Mouse (Mus musculus) CH12F3 (cell line): ENCODE results near the gene Tmem52.
"Not testable (repeated sequence)": the region's sequence is repeated elsewhere in the genome, so short reads cannot be mapped to it uniquely, and the experiment has no call there.

Source experiments
- in situ Hi-C: fragments of 300-500 bp; cut with MboI; formaldehyde crosslinking; loops from 2 replicates; pipeline ENCODE4 v1.14.3; 2020; ENCODE audit warnings: low sequenced_read_pairs

Gene Tmem52

DNA sequence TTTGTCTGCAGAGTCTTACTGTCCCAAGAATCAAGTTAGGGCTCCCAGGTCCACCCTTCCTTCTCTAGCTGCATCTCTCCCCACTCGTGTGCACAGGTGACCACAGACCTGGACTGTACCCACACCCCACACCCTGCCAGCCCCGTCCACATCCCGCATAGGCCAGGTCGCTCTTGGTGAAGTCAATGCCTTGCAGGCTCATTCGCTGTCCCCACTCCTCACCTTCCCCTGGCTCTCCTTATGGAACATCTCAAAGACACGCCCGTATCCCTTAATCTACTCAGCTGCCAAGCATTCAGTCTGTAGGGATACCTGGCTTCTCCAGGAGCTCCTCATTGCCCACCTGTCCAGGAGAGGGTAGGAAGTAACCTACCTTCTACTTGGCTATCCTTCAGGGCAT is 2.5 kb downstream of the Tmem52 start:
- in situ Hi-C loops: no loop called here

DNA sequence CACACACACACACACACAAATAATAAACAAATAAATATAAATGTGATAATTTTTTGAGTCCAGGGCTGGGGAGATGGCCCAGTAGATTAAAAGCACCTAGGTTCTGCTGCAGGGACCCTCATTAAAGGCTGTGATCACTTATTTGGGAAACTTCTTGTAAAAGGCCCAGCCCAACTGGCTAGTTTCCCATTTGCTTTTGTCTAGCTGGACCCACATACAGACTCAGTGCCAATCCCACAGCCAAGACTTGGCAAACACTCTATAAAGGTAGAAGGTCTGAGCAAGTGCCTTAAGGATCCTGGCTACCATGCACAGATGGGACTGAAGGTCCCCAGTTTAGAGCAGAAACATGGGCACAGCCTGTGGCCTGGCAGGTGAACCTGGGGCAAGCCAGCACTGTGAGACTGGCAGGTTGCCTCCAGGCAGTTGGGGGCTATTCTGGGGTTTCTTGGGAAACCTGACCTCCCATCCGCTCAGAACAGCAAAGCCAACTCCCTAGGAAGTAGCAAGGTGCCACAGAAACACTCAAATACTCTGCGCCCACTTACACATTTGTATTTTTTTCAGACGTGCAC is 3.9 kb downstream of the Tmem52 start:
- in situ Hi-C loops: no loop called here

DNA sequence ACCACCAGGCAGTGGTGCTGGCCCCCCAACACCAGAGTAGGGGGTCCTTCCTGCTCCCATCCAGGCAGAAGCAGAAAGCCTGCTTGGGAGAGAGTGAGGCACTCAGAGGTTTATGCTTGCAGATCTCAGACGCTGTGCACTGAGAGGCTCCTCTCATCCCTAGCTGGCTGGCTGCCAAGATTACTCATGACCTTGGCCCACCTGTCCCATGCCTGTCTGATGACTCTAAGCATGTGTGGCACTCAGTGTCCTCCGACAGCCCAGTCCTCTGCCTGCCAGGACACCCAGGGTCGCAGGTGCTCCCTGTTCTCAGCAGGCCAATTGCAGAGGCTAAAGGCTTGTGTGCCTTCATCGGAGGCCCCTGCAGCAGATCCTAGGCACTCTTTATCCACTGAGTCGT is 4.4 kb downstream of the Tmem52 start:
- in situ Hi-C loops: no loop called here

DNA sequence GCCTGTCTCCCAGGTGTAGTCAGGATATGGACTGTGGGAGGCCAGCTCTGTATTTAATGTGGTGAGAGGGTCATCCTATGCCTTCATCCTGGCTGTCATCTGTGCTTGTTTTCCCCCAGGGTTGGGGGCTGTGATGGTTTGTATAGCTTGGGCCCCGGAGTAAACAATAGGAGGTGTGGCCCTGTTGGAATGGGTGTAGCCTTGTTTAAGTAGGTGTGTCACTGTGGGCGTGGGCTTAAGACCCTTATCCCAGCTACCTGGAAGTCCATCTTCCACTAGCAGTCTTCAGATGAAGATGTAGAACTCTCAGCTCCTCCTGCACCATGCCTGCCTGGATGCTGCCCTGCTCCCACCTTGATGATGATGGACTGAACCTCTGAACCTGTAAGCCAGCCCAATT is 4.9 kb downstream of the Tmem52 start:
- in situ Hi-C loops: not testable (repeated sequence)

DNA sequence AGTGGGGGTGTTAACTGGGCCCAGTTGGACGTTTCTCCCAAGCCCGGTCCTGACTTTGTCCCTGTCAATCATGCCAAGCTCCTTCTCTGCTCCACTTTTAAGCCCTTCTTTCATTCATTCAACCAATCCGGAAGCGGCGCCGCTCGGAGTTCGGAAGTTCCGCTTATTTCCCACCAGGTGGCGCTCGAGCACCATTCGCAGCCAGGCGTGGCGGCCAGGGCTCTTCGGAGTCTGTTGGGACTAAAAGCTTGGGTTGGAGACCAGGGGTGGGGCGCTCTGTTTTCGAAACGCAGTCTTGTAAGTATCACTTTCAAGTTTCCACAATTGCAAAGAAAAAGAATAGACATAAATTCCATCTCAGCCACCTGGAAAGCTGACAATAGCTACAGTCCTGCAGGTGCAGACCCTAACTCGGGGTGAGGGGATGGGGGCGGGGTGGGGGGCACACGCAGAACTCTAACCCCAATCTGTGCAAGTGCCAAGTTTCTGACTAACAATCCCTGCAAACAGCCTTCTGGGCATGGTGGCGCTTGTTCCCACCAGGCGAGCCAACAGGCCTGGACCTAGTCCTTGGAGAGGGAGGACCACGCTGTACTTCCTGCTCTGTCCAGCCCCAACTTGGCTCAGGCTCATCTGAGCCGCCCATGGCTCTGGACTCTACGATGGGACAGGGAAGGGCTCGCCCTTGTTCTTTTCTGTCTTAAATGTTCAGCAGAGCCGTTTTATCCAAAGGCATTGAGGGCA is 12.6 kb downstream of the Tmem52 start:
- in situ Hi-C loops: loop anchor here (5.0 kb wide), 1 partner anchor 96 kb away; no protein-coding TSS in a partner anchor

DNA sequence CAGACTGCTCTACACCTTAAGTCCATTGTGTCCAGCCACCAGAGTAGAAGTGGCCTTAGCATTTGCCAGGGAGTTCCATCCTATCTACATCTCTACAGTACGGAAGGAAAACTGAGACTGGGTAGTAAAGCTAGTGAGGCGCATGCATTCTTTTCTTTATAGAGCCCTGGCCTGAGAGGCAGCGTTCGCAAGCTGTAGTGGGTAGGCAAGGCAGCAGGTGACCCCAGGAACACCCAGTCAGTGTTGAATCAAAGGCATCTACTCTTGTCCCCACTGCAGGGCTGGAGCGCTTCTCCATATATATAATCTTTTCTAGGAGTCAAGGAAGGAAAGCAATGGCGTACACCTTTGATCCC is 13.2 kb downstream of the Tmem52 start:
- in situ Hi-C loops: loop anchor here (5.0 kb wide), 1 partner anchor 95 kb away; no protein-coding TSS in a partner anchor

DNA sequence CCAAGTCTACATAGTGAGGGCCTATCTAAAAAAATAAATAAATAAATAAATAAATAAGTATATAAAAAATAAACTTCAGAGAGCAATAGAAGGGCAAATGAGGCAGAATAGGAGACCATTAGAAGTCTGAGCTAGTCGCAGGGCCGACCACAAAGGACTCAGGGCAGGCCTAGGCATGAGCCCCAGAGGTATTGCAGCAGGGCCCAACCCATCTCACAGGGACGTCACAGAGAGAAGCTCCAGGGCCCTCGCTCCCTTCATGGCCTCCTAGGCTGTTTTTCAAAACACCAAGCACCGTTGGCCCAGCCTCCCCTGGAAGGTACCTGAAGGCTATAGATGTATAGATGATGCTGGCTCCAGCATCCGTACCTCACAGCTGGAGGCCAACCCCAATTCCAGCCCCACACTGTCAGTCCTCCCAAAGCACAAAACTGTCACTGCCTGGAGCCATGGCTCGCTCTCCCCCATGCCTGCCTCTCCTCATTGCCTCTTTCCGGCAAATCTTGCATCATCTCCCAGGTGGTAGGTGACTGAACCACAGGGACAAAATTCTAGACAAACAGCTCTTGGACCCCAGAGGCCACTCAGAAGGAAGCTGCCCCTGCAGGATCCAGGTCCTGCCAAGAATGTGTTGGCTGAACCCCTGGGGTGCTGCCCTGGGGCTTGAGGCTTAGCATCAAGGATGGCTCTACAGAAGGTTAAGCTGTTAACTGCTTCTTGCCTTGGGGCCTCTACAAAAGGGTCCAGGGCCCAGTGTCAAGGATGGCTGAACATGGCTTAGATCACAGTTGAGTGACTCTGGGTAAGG is 14.0 kb downstream of the Tmem52 start:
- in situ Hi-C loops: loop anchor here (5.0 kb wide), 1 partner anchor 94 kb away; no protein-coding TSS in a partner anchor

DNA sequence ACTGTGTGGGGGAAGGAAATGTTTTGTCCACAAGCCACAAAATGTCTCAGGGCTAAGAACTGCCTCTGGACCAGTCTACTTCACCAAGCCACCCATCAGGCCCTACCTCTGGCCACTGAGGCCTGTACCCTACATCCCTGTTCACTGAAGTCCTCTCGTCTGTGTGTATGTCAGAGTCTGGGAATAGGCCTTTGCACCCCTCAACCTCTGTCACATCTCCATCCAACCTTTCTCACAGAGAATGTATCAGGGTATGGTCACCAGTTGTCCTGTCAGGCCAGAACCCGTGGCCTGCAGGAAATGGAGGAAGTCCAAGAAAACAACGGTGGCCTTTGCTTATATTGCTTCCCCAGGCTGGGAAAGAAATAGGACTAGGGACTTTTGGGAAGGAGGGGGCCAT is 16.6 kb downstream of the Tmem52 start:
- in situ Hi-C loops: no loop called here

DNA sequence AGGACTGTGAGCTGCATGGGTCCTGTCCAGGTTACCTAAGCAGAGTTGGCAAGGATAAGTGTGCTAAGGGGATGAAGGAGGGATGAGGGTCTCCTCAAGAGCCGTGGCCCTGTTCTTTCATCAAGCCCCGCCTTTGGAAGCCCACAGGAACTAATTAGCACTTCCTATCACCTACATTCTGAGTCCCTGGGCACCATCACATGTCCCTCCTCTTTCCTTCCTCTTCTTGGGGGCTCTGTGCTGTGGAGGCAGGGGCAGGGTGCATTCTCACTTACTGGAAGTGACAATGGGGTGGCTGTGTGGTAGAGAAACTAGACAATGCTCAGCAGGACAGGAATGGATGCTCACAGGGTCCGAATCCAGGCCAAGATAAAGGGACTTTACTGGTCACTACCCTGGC is 18.8 kb downstream of the Tmem52 start:
- in situ Hi-C loops: no loop called here

DNA sequence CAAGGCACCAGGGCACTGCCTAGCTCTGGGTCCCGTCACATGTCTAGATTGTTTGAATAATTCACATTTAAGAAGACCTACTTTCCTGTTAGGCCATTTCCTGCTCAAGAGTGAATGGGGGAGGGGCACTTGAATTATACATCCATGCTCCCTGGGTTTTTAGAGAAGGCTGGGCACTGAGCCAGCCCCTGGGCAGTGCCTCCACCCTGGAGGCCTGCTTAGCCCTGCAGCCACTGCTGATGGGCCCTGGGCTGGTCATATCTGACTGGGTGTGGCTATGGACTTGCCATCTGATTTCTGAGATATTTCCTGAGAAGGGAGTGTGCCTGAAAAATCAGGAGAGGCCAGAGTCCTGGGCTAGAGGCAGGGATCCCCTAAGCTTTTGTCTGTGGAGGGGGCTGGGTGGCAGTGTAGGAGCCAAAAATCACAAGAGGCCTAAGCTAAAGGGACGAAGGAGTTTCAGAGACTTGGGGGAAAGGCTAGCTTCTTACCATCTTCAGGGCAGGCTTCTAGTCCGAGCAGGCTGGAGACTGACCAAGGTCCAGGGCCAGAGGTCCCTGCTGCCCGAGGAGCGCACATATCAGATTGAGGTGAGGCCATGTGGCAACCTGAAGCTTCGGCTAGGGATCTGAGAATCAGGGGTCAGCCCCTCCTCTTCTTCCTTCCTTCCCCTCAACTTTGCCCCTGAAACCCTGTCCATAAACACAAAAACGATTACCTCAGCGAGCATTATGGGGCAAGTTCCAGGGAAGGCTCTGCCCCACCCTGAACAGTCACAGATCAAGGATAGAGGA is 19.5 kb downstream of the Tmem52 start:
- in situ Hi-C loops: no loop called here

DNA sequence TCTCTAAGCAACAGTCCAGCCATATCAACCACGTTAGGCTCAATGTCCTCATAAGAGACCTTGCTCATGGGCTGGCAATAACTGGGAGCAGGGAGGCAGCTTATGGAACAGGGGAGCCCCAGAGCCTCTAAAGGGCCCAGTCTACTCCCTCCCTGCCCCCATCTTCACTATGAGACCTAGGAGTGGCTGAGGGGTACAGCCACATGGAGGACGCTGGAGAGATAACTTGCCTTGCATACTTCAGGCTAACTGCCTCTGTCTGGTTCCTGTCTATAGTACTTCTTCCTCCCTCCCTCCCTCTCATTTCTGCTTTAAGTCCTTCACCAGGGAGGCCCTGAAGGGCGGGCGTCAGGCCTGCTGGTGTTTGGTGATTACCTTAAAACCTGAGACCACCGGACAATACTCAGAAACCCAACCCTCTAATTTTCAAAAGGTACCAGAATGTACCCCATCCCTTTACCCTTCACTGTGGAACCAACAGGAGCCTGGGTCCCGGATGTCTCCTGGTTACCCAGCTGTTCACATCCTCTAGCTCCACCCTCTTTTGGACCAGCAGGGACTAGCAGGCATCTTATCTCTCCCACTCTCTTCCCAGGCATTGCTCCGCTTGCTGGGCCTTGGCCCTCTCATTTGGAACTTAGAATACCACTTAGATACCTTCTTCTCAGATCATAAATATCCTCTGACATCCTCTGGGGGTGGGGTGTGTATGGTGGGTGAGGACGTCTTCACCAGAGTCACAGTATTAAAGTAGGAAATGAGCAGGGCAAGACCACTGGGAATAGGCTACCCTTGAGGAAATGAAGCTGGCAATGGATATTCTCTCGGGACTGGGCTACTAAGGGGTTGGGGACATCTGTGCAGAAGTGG is 20.4 kb downstream of the Tmem52 start:
- in situ Hi-C loops: no loop called here

DNA sequence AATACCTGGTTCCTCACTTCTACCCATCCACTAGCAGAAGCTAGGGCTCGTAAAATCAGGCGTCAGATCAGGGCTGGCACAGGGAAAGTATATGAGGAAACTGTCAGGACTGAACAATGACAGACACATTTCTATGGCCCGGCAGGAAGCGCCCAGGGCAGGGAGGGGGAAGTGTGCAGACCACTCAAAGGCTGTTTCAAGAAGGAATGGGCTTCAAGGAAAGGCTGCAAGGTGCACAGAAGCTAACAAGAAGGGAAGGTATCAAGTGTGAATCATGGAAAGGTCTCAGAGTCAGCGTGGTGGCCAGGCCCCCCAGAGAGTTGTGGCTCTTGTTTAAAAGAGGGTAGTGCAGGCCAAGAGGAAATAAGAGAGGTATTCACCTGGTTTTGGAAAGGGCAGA is 21.5 kb downstream of the Tmem52 start:
- in situ Hi-C loops: no loop called here

DNA sequence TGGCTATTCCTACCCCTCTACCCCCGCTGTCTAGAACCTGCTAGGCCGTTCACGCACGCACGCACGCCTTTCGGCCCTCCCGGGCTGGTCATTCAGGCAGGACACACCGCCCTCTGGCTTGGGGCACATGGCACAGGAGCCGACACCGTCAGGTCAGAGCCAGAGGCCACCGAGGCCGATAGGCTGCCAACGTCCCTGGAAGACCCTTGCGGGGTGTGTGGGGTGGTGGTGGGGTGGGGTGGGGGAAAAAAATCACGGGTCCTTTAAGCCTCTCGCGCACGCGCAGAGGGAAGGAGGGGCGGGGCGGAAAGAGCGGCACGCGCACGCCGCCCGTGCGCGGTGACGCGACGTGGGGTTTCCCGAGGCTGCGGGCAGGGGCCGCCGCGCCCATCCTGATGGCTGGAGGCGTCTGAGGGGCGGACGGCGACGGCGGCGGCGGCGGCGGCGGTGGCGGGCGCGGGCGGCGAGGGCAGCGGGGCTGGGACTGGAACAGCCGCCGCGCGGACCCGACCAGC is 22.1 kb downstream of the Tmem52 start, which contains the start of gene Gnb1:
Gene Gnb1, plus strand, starts transcription at position 372 of the 515 bp plus-strand sequence.
- in situ Hi-C loops: no loop called here

DNA sequence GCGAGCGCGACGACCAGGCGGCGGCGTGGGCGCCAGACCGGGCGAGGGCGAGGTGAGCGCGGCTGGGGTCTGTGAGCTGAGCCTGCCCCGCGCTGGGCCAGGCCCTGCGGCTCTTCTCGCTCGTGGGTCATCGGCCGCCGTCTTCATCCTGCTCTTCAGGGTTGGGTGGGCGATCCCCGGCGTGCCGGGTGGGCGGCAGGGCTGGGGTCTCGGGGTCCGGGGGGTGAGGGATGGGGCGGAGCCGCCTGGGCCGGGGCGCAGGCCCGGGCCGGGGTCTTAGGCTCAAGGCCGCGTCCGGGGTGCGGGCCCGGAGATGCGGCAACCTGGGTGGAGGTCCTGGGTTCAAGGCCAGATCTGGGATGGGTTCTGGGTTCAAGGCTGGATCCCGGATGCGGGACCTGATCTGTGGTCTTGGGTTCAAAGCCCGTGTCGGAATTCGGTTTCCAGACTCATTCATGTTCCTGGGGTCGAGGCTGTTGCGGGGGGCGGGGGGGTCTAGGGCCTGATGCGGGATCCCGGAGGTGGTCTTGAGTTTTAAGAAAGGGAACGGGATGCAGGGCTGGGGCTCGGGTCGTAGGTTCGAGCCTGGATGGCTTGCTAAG is 22.7 kb downstream of the Tmem52 start:
- in situ Hi-C loops: no loop called here

DNA sequence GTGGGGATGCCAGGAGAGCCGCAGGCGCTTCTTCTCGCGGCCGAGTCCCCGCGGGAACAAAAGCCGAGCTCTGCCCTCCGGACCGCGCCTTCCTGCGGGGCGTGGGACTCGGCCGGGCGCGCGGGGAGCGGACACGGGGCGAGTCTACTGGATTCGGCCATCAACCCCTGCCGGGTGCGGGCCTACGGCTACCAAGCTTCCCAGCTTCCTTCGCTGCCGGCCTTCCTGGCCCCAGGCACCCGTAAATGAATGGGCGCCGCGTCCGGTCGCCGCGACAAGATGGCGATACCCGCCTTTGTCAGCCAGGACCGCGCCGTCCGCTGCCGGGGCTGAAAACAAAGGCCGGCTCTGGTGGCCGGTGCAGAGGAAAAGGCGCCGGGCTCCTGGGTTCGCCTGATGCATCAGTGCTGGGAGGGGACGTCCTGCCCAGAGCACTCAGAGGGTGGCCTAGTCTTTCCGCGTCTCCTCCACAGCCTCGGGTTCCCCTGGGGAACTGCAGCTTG is 23.3 kb downstream of the Tmem52 start:
- in situ Hi-C loops: no loop called here

DNA sequence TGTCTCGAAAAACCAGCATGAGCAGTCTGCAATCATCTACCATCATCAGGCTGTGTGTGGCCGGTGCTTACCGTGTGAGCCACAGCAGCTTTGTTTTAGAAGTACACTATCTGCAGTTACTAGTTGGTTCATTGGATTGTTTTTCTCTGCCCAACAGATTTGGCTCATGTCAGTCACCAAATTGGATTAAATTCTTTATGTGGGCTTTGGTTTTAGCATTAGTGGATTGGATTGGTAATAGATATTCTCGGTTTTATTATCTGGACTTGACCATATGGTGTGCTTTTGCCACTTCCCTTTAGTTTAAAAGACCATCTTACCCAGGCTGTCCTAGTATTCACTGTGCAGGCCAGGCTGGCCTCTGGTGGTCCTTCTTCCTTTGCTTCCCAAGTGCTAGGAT is 26.0 kb downstream of the Tmem52 start:
- in situ Hi-C loops: no loop called here

DNA sequence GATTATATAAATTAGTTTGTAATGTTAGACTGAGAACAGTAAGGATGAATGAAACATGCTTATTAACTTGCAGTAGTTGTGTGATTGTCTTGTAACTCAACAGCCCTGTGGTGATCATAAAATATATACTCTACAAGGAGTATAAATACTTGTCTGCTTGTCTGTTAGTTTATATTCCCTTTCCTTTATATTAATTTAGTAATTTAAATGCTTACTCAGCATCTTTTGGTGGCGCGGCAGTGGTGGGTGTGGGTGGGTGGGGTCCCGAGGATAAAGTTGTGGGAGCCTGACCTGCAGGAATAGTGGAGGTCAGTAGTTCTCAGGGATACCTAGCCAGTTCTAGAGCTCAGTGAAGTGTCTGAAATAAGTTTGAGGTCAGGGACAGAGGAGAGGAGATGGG is 29.0 kb downstream of the Tmem52 start:
- in situ Hi-C loops: no loop called here

DNA sequence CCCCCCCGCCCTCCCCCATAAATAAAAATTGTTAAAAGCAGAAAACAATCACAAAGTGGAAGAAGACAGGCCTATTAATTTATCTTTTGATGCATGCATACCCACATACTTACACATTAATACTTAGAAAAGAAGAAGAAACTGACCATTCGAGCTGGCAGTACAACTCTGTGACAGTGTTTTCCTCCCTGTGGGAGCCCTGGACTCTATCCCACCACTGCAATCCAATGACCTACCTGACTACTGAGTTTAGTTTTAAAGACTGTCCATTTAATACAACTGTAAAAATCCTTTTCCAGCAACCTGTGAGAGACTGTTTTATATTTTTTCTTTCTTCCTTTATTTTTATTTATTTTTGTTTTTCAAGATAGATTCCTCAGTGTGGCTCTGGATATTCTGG is 32.2 kb downstream of the Tmem52 start:
- in situ Hi-C loops: no loop called here

DNA sequence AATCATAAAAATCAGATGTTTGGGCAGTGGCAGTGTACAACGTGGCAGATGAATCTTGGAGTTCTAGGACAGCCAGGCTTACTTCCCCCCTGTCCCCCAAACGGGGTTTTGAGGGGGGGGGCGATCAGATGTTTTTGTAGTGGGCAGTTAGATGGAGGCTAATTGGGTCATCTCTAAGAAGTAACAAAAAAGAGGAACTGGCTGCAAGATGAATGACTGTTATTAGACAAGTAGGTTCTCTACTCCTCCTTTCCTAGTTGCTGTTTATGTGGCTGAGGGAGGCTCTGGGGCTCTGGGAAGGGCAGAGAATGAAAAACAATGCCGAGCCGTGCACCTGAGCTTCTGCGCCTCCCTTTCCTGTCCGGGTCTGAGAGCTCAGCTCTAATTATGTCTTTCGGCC is 36.2 kb downstream of the Tmem52 start:
- in situ Hi-C loops: no loop called here
